In genomic region chr1:159696717-159697116, GRCm38 (mm10) we compare ENCODE assay signal across 10 mouse cellular contexts.
"Had no signal": no experiment of that assay in that cellular context is flagged by ENCODE, and none has a peak within 500 bp of the region (broad histone marks: within the 10 kb centered on the region; RNA-seq: fewer than 3 reads in every experiment).

No protein-coding gene starts in this region.

- DNase-seq: kidney, adult 11 months; kidney, adult 9 months; kidney, postnatal 36 days; lung, embryonic 14.5 days; lung, postnatal 10 days; lung, postnatal 4 days; right cerebral cortex, postnatal 25 days; thymus, postnatal 36 days had no signal

- ATAC-seq: liver, embryonic 12.5 days; midbrain, embryonic 15.5 days had no signal
